Mouse (Mus musculus): ENCODE measurements around the gene Brix1. TPM values are rescaled to one million over a fixed set of nuclear protein-coding genes. Genes with fewer than 3 reads are reported as not detected.

Gene Brix1
- 101 TPM for polyA plus RNA-seq (2017; shearing (Covaris generic))

GRCm38 (mm10) chr15:10485484-10486364, at the start of gene Brix1, which contains the start of gene Rad1:
Gene Brix1 (minus strand): TSS chr15:10485947.
Gene Rad1 (plus strand): TSS chr15:10486018.

GRCm38 (mm10) chr15:10470151-10470831, 15.5 kb downstream of the Brix1 start, which contains the start of gene Dnajc21:
Gene Dnajc21 (minus strand): TSS chr15:10470516.

Other genes starting within 250 kb of the Brix1 start
- not detected for gene Gm21973, start 160.6 kb downstream of the Brix1 start, polyA plus RNA-seq (2017; shearing (Covaris generic))
- not detected for gene Agxt2, start 127.4 kb downstream of the Brix1 start, polyA plus RNA-seq (2017; shearing (Covaris generic))
- 54.6 TPM for gene Dnajc21, start 15.4 kb downstream of the Brix1 start, polyA plus RNA-seq (2017; shearing (Covaris generic))
- 24.4 TPM for gene Rad1, start 71 bp upstream of the Brix1 start, polyA plus RNA-seq (2017; shearing (Covaris generic))
- not detected for gene Ttc23l, start 72.7 kb upstream of the Brix1 start, polyA plus RNA-seq (2017; shearing (Covaris generic))
- not detected for gene Rai14, start 228.7 kb upstream of the Brix1 start, polyA plus RNA-seq (2017; shearing (Covaris generic))